Mouse (Mus musculus): ENCODE data around the gene Ubald2. TPM values are rescaled to one million over a fixed set of nuclear protein-coding genes. Genes with fewer than 3 reads are reported as not detected.
A peak's percentile ranks its signal among the peaks of the same experiment; 100 is the strongest.

Ubald2 gene
- polyA plus RNA-seq, 1 experiment from 2014 or later = 39.6 TPM

- H3K27me3 ChIP-seq = no peaks in the 10 kb centered on the region
- ATAC-seq (ENCODE audit: insufficient number of reproducible peaks, low FRiP score, low TSS enrichment, low read depth) = no peak
- H3K9ac ChIP-seq = no peak overlapping the region
- no peak overlapping the region for H3K4me3 ChIP-seq (replicated peaks)
- 75% methylated on average over 4 of the region's 4 CpGs for WGBS
- H3K4me1 ChIP-seq = no peaks in the 10 kb centered on the region
- H3K9me3 ChIP-seq (replicated peaks) = no peaks in the 10 kb centered on the region
- H3K4me2 ChIP-seq (replicated peaks) = no peak overlapping the region
- peaks cover 75% of the 10 kb centered on the region for H3K36me3 ChIP-seq
- no peak overlapping the region for H3K27ac ChIP-seq (replicated peaks)
Observed at GRCm38 (mm10) chr11:116472275-116472674, 38.4 kb downstream of the Ubald2 start.

DNA sequence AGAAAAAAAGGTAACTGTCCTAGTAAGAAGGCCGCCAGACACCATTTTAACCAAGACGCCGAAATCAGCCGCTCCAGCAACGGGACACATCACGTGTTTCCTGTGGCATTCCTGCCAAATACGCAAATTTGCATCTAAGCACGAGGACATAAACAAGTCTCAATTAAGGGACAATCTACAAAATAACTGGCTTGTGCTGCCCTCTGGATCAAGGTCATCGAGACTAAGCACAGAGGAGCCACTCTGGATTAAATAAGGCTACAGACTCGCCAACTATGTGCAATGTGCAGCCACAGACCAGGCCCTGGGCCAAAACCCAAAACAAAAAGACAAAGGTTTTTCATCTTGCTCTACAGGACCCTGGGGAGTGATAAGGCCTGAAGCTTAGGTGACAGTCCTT is 42.1 kb downstream of the Ubald2 start:
- whole genome bisulfite sequencing = 80% methylated on average over 10 of the region's 10 CpGs
- Histone ChIP-seq H3K4me2 (replicated peaks) (no peak overlapping the region), H3K4me3 (replicated peaks) (no peak overlapping the region), H3K9me3 (replicated peaks) (no peaks in the 10 kb centered on the region), H3K27me3 (no peaks in the 10 kb centered on the region), H3K4me1 (no peaks in the 10 kb centered on the region), H3K27ac (replicated peaks) (0 out of 2 replicates have a peak overlapping the region, but pooled peaks have one; percentile 2), H3K9ac (no peak overlapping the region), H3K36me3 (peaks cover 98% of the 10 kb centered on the region)
- no peak for ATAC-seq (ENCODE audit: insufficient number of reproducible peaks, low FRiP score, low TSS enrichment, low read depth)

GRCm38 (mm10) chr11:116476696-116477095 is 42.8 kb downstream of the Ubald2 start:
- Histone ChIP-seq H3K4me3 (replicated peaks) (no peak overlapping the region), H3K27ac (replicated peaks) (0 out of 2 replicates have a peak overlapping the region, but pooled peaks have one; percentile 2), H3K9ac (no peak overlapping the region), H3K36me3 (peaks cover 98% of the 10 kb centered on the region), H3K9me3 (replicated peaks) (no peaks in the 10 kb centered on the region), H3K27me3 (no peaks in the 10 kb centered on the region), H3K4me2 (replicated peaks) (no peak overlapping the region), H3K4me1 (no peaks in the 10 kb centered on the region)
- ATAC-seq (ENCODE audit: insufficient number of reproducible peaks, low FRiP score, low TSS enrichment, low read depth) = no peak
- WGBS = 88% methylated on average over 6 of the region's 6 CpGs

DNA sequence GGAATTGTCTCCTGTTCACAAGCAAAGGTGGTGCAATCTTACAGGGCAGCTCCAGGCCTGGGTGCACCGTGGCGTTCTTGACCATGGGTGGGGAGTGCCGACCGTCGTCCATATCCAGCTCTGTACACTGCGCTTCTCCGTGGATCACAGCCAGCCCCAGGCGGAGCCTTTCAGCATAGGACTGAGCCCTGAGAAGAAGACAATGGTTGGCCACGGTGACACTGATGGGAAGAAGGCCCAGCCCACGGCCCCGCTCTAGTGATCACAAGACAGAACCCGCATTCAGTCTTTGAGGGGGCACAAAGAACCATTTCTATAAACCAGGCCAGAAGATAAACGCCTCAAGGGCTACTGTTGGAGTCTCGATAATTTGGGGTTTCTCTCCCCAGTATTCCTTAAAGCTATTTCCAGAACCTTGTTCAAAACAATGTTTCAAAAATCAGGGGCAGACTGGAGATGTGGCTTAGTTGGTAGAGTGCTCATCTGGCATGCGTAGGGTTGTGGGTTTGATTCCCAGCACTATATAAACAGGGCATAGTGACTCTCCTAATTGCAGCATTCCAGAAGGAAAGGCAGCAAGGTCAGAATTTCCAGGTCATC is 43.4 kb downstream of the Ubald2 start:
- Histone ChIP-seq H3K4me3 (replicated peaks) (no peak overlapping the region), H3K27me3 (no peaks in the 10 kb centered on the region), H3K36me3 (peaks cover 98% of the 10 kb centered on the region), H3K9ac (no peak overlapping the region), H3K4me2 (replicated peaks) (no peak overlapping the region), H3K27ac (replicated peaks) (no peak overlapping the region), H3K4me1 (no peaks in the 10 kb centered on the region), H3K9me3 (replicated peaks) (no peaks in the 10 kb centered on the region)
- ATAC-seq (ENCODE audit: insufficient number of reproducible peaks, low FRiP score, low TSS enrichment, low read depth) = no peak
- WGBS = 71% methylated on average over 15 of the region's 15 CpGs

GRCm38 (mm10) chr11:116478978-116479377 is 45.1 kb downstream of the Ubald2 start:
- ATAC-seq (ENCODE audit: insufficient number of reproducible peaks, low FRiP score, low TSS enrichment, low read depth) = no peak
- no peak overlapping the region for H3K4me3 ChIP-seq (replicated peaks)

GRCm38 (mm10) chr11:116479832-116480231 is 45.9 kb downstream of the Ubald2 start:
- ATAC-seq (ENCODE audit: insufficient number of reproducible peaks, low FRiP score, low TSS enrichment, low read depth) = no peak
- Histone ChIP-seq H3K4me1 (no peaks in the 10 kb centered on the region), H3K4me2 (replicated peaks) (no peak overlapping the region), H3K9me3 (replicated peaks) (no peaks in the 10 kb centered on the region), H3K27me3 (no peaks in the 10 kb centered on the region), H3K27ac (replicated peaks) (no peak overlapping the region), H3K9ac (no peak overlapping the region), H3K36me3 (peaks cover 93% of the 10 kb centered on the region), H3K4me3 (replicated peaks) (no peak overlapping the region)
- WGBS = 46% methylated on average over 8 of the region's 8 CpGs

More at GRCm38 (mm10) chr11:116478978-116479377, 45.1 kb downstream of the Ubald2 start:
- Histone ChIP-seq H3K36me3 (peaks cover 94% of the 10 kb centered on the region), H3K27me3 (no peaks in the 10 kb centered on the region), H3K27ac (replicated peaks) (no peak overlapping the region), H3K4me2 (replicated peaks) (no peak overlapping the region), H3K9ac (no peak overlapping the region), H3K4me1 (no peaks in the 10 kb centered on the region), H3K9me3 (replicated peaks) (no peaks in the 10 kb centered on the region)
- WGBS = 74% methylated on average over 7 of the region's 7 CpGs

DNA sequence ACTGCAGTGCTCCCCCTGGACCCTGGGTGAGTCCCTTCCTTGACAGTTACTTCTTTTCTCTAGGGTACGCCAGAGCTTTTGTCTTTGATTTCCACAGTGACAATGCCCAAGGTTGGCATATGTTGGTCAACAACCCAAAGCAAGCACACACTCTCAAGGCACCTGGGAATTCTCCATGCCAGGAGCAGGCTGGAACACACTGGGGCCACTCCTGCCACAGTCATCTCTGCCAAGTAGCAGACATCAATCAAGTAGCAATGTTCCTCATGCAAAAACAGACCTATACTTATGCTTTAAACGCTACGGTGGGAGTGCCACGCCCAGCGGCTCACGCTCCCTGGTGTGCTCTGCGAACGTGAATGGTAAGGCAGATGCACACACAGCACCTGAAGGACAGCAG is 47.1 kb downstream of the Ubald2 start:
- H3K27ac ChIP-seq (replicated peaks) = no peak overlapping the region
- H3K4me1 ChIP-seq = no peaks in the 10 kb centered on the region
- H3K4me3 ChIP-seq (replicated peaks) = no peak overlapping the region
- WGBS = 92% methylated on average over 8 of the region's 8 CpGs
- no peak overlapping the region for H3K4me2 ChIP-seq (replicated peaks)
- H3K36me3 ChIP-seq = peaks cover 95% of the 10 kb centered on the region
- no peaks in the 10 kb centered on the region for H3K9me3 ChIP-seq (replicated peaks)
- no peak overlapping the region for H3K9ac ChIP-seq
- H3K27me3 ChIP-seq = no peaks in the 10 kb centered on the region
- no peak for ATAC-seq (ENCODE audit: insufficient number of reproducible peaks, low FRiP score, low TSS enrichment, low read depth)

GRCm38 (mm10) chr11:116481776-116482175 is 47.9 kb downstream of the Ubald2 start:
- WGBS = 78% methylated on average over 7 of the region's 7 CpGs
- peaks cover 93% of the 10 kb centered on the region for H3K36me3 ChIP-seq
- H3K4me2 ChIP-seq (replicated peaks) = no peak overlapping the region
- H3K4me1 ChIP-seq = no peaks in the 10 kb centered on the region
- no peaks in the 10 kb centered on the region for H3K27me3 ChIP-seq
- H3K4me3 ChIP-seq (replicated peaks) = no peak overlapping the region
- H3K27ac ChIP-seq (replicated peaks) = no peak overlapping the region
- no peak overlapping the region for H3K9ac ChIP-seq
- no peaks in the 10 kb centered on the region for H3K9me3 ChIP-seq (replicated peaks)
- no peak for ATAC-seq (ENCODE audit: insufficient number of reproducible peaks, low FRiP score, low TSS enrichment, low read depth)

DNA sequence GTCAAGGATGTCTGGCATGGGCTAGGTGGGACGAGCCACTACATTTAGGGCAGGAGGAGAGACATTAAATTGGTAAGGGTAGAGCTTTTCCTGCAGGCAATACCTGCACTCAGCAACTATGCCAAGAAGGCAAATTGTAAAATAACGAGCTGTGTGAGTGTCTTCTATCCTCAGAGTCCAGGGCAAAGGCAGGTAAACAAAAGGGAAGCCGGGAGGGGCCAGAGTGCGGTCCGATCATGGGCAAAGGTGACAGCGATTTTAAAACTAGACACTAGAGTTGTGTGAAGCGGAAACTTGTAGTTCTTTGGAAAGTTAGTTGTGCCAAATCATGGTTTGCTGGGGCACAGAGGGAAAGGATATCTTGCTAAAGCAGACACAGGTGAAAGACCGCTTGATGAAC is 50.4 kb downstream of the Ubald2 start:
- no peak overlapping the region for H3K4me3 ChIP-seq (replicated peaks)
- no peak overlapping the region; the same call in 1 of the 2 replicates for H3K27ac ChIP-seq (replicated peaks)
- no peaks in the 10 kb centered on the region for H3K9me3 ChIP-seq (replicated peaks)
- H3K36me3 ChIP-seq = peaks cover 83% of the 10 kb centered on the region
- no peaks in the 10 kb centered on the region for H3K27me3 ChIP-seq
- H3K9ac ChIP-seq = no peak overlapping the region
- WGBS = 91% methylated on average over 8 of the region's 8 CpGs
- peaks cover 8% of the 10 kb centered on the region for H3K4me1 ChIP-seq
- no peak overlapping the region for H3K4me2 ChIP-seq (replicated peaks)
- ATAC-seq (ENCODE audit: insufficient number of reproducible peaks, low FRiP score, low TSS enrichment, low read depth) = no peak

DNA sequence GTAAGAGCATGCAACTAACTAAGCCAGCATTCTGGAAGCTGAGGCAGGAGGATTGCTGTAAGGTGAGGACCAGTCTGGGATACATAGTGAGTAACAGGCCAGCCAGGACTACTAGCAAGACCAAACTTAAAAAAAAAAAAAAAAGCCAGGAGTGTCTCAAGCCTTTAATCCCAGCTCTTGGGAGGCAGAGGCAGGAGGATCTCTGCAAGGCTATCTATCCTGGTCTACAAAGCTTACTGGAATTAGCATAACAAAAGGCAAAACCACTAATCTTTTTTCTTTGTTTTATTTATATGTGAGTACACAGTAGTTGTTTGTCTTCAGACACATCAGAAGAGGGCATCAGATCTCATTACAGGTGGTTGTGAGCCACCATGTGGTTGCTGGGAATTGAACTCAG is 54.3 kb downstream of the Ubald2 start:
- H3K9me3 ChIP-seq (replicated peaks) = no peaks in the 10 kb centered on the region
- H3K27me3 ChIP-seq = no peaks in the 10 kb centered on the region
- H3K4me3 ChIP-seq (replicated peaks) = no peak overlapping the region
- no peak overlapping the region for H3K4me2 ChIP-seq (replicated peaks)
- no peak overlapping the region for H3K9ac ChIP-seq
- H3K4me1 ChIP-seq = peaks cover 14% of the 10 kb centered on the region
- H3K27ac ChIP-seq (replicated peaks) = no peak overlapping the region
- no peak for ATAC-seq (ENCODE audit: insufficient number of reproducible peaks, low FRiP score, low TSS enrichment, low read depth)
- peaks cover 46% of the 10 kb centered on the region for H3K36me3 ChIP-seq
